In genomic region chr3:28401335-28401734, GRCm38 (mm10) we compare ENCODE assay signal across 11 mouse cellular contexts.
A peak's percentile ranks its signal among the peaks of the same experiment; 100 is the strongest.
DNase-seq lines count a peak whose midpoint lies in the region; ATAC-seq lines count a peak whose summit lies in the region.
"Had no signal": no experiment of that assay in that cellular context is flagged by ENCODE, and none has a peak within 500 bp of the region (broad histone marks: within the 10 kb centered on the region; RNA-seq: fewer than 3 reads in every experiment).

No protein-coding gene starts in this region.

- ATAC-seq in megakaryocyte progenitor cell, adult 5-6 weeks (replicated peaks; ENCODE audit: poor library complexity), result no peak

- intact Hi-C loops in heart, postnatal 25 days (cut with DNase I), result loop anchor here (10.0 kb wide), 1 partner anchor 137 kb away; the partner anchor contains the start of gene Tnik
- intact Hi-C loops in heart, postnatal 10 days (cut with DNase I), result loop anchor here (5.0 kb wide), 1 partner anchor 234 kb away; no protein-coding TSS in a partner anchor

- DNase-seq in heart, adult 11 months, result peak; percentile 94
- DNase-seq in heart, postnatal 25 days (ENCODE audit: low spot score), result no peak
- DNase-seq in CD4-positive helper T cell, adult 2 months (ENCODE audit: low read depth, low spot score), result peak; percentile 8
- peak; percentile 75 for DNase-seq in brain, adult 2 months (ENCODE audit: low read depth, low spot score)
- peak; percentile 59 to 64 for DNase-seq in heart, postnatal 10 days
- DNase-seq in MN1 (ENCODE audit: low spot score), result no peak
- no peak for DNase-seq in cerebellum, adult 9-11 months
- DNase-seq: cerebellum, adult 11 months; kidney, adult 18-20 months; lung, postnatal 14 days had no signal

Comparison
In these comparisons a context has a peak if more than half of its experiments do, and no peak if none do; other contexts are left out.
1. DNase-seq: peak in heart, adult 11 months (single experiment), CD4-positive helper T cell, adult 2 months (single experiment), brain, adult 2 months (single experiment) and heart, postnatal 10 days (2 of 2); none in heart, postnatal 25 days (single experiment), MN1 (single experiment) and cerebellum, adult 9-11 months (single experiment).